Mouse (Mus musculus) heart, embryonic 12.5 days (tissue): ENCODE measurements at regions not wholly inside any gene's neighbourhood (a gene's known extent, or its start where the extent isn't known, plus 50 kb on each side); places are given as distances from the start of the nearest gene placed in this dataset.

Experiments used
- ATAC-seq: fragments of 200-750 bp; cut with Nextera tagmentation; 2 replicates; pipeline ENCODE4 v1.8.0; 2017; ENCODE audit warnings: moderate TSS enrichment, moderate library complexity; ENCODE audit not compliant: insufficient number of reproducible peaks, low FRiP score
- H3K27ac ChIP-seq: fragments of 300-500 bp; sonication (generic); 2 replicates; pipeline ENCODE4 v1.5.1; 2016; ENCODE audit warnings: mild to moderate bottlenecking, moderate library complexity; ENCODE audit not compliant: poor library complexity, severe bottlenecking
- H3K27me3 ChIP-seq: fragments of 300-500 bp; sonication (generic); replicated peaks from 2 replicates; pipeline ENCODE4 v1.6.1; 2016; ENCODE audit warnings: mild to moderate bottlenecking, moderate library complexity
- H3K36me3 ChIP-seq: fragments of 300-500 bp; sonication (generic); 2 replicates; pipeline ENCODE4 v1.6.1; 2016; ENCODE audit warnings: mild to moderate bottlenecking, moderate library complexity
- H3K4me1 ChIP-seq: fragments of 300-500 bp; sonication (generic); replicated peaks from 2 replicates; pipeline ENCODE4 v1.6.1; 2016; ENCODE audit warnings: mild to moderate bottlenecking
- H3K4me2 ChIP-seq: fragments of 300-500 bp; sonication (generic); 2 replicates; pipeline ENCODE4 v1.6.1; 2016; ENCODE audit warnings: mild to moderate bottlenecking, moderate library complexity
- H3K4me3 ChIP-seq: fragments of 300-500 bp; sonication (generic); 2 replicates; pipeline ENCODE4 v1.5.1; 2016; ENCODE audit warnings: mild to moderate bottlenecking
- H3K9ac ChIP-seq: fragments of 300-500 bp; sonication (generic); 2 replicates; pipeline ENCODE4 v1.6.1; 2016; ENCODE audit warnings: mild to moderate bottlenecking, moderate library complexity
- H3K9me3 ChIP-seq: fragments of 300-500 bp; sonication (generic); replicated peaks from 2 replicates; pipeline ENCODE4 v1.6.1; 2016; ENCODE audit warnings: mild to moderate bottlenecking, moderate library complexity
- WGBS: fragments of 180-500 bp; shearing (Covaris S2); methylation state at CpG from one replicate; pipeline ENCODE4 v1.1.7; 2016; 5-methylcytosine and 5-hydroxymethylcytosine counted together

- H3K27me3 ChIP-seq = no peaks in the 10 kb centered on the region
- no peak for ATAC-seq
- 64% methylated on average over 7 of the region's 7 CpGs for WGBS
- no peak overlapping the region for H3K4me2 ChIP-seq
- H3K4me3 ChIP-seq = no peak overlapping the region
- no peak overlapping the region for H3K9ac ChIP-seq
- no peaks in the 10 kb centered on the region for H3K36me3 ChIP-seq
- no peaks in the 10 kb centered on the region; the same call in 1 of the 2 replicates for H3K4me1 ChIP-seq
- no peak overlapping the region for H3K27ac ChIP-seq
- H3K9me3 ChIP-seq = no peaks in the 10 kb centered on the region
Measured at GRCm38 (mm10) chr15:63360402-63360801, 484.6 kb downstream of the Gsdmc2 start.

GRCm38 (mm10) chr15:63341730-63342129 is 503.2 kb downstream of the Gsdmc2 start:
- no peak overlapping the region for H3K4me3 ChIP-seq
- 0 out of 2 replicates have a peak, but pooled peaks cover 2% of the 10 kb centered on the region for H3K9me3 ChIP-seq
- H3K27me3 ChIP-seq = no peaks in the 10 kb centered on the region
- peaks cover 9% of the 10 kb centered on the region for H3K4me1 ChIP-seq
- no peak overlapping the region for H3K27ac ChIP-seq
- WGBS = 31% methylated on average over 2 of the region's 2 CpGs
- no peaks in the 10 kb centered on the region for H3K36me3 ChIP-seq
- no peak for ATAC-seq
- H3K4me2 ChIP-seq = no peak overlapping the region
- no peak overlapping the region for H3K9ac ChIP-seq

GRCm38 (mm10) chr15:63340322-63341060 is 504.5 kb downstream of the Gsdmc2 start:
- 16% methylated on average over 6 of the region's 6 CpGs for WGBS
- H3K9ac ChIP-seq = no peak overlapping the region
- 0 out of 2 replicates have a peak, but pooled peaks cover 2% of the 10 kb centered on the region for H3K9me3 ChIP-seq
- no peaks in the 10 kb centered on the region for H3K36me3 ChIP-seq
- no peak overlapping the region for H3K4me3 ChIP-seq
- no peaks in the 10 kb centered on the region for H3K27me3 ChIP-seq
- no peak overlapping the region for H3K4me2 ChIP-seq
- ATAC-seq = peak; percentile 61
- H3K27ac ChIP-seq = no peak overlapping the region; the same call in 1 of the 2 replicates
- peaks cover 9% of the 10 kb centered on the region for H3K4me1 ChIP-seq

GRCm38 (mm10) chr15:63319666-63320065 is 525.3 kb downstream of the Gsdmc2 start:
- H3K4me3 ChIP-seq = no peak overlapping the region
- 73% methylated on average over 1 of the region's 1 CpGs for WGBS

GRCm38 (mm10) chr15:63310426-63310825 is 534.6 kb downstream of the Gsdmc2 start:
- H3K4me2 ChIP-seq = no peak overlapping the region
- no peaks in the 10 kb centered on the region for H3K4me1 ChIP-seq
- no peak overlapping the region for H3K27ac ChIP-seq
- H3K27me3 ChIP-seq = no peaks in the 10 kb centered on the region
- whole genome bisulfite sequencing = 77% methylated on average over 2 of the region's 2 CpGs
- H3K9ac ChIP-seq = no peak overlapping the region
- H3K36me3 ChIP-seq = no peaks in the 10 kb centered on the region
- no peak overlapping the region for H3K4me3 ChIP-seq
- no peaks in the 10 kb centered on the region for H3K9me3 ChIP-seq
- ATAC-seq = no peak

More at GRCm38 (mm10) chr15:63319666-63320065, 525.3 kb downstream of the Gsdmc2 start:
- H3K9me3 ChIP-seq = no peaks in the 10 kb centered on the region
- H3K27me3 ChIP-seq = no peaks in the 10 kb centered on the region
- no peak for ATAC-seq
- H3K36me3 ChIP-seq = no peaks in the 10 kb centered on the region
- no peak overlapping the region for H3K4me2 ChIP-seq
- no peaks in the 10 kb centered on the region for H3K4me1 ChIP-seq
- no peak overlapping the region for H3K27ac ChIP-seq
- H3K9ac ChIP-seq = no peak overlapping the region

- Histone ChIP-seq H3K9me3 (no peaks in the 10 kb centered on the region), H3K4me2 (no peak overlapping the region), H3K27me3 (no peaks in the 10 kb centered on the region), H3K4me3 (no peak overlapping the region), H3K27ac (no peak overlapping the region), H3K4me1 (0 out of 2 replicates have a peak, but pooled peaks cover 3% of the 10 kb centered on the region), H3K36me3 (no peaks in the 10 kb centered on the region), H3K9ac (no peak overlapping the region)
- ATAC-seq = no peak
- WGBS = 70% methylated on average over 4 of the region's 4 CpGs
Measured at GRCm38 (mm10) chr15:63299311-63299710, 545.7 kb downstream of the Gsdmc2 start.

- ATAC-seq = no peak
- H3K4me2 ChIP-seq = no peak overlapping the region
- no peaks in the 10 kb centered on the region for H3K36me3 ChIP-seq
- no peaks in the 10 kb centered on the region for H3K27me3 ChIP-seq
- no peak overlapping the region for H3K9ac ChIP-seq
- no peak overlapping the region for H3K4me3 ChIP-seq
- no peaks in the 10 kb centered on the region for H3K4me1 ChIP-seq
- H3K27ac ChIP-seq = no peak overlapping the region
- no peaks in the 10 kb centered on the region for H3K9me3 ChIP-seq
Measured at GRCm38 (mm10) chr15:63288534-63288933, 556.4 kb downstream of the Gsdmc2 start.

GRCm38 (mm10) chr15:63286026-63286425 is 559.0 kb downstream of the Gsdmc2 start:
- Histone ChIP-seq H3K9ac (no peak overlapping the region), H3K27ac (no peak overlapping the region), H3K9me3 (no peaks in the 10 kb centered on the region), H3K36me3 (no peaks in the 10 kb centered on the region), H3K4me1 (no peaks in the 10 kb centered on the region), H3K4me2 (no peak overlapping the region), H3K4me3 (no peak overlapping the region), H3K27me3 (no peaks in the 10 kb centered on the region)
- no peak for ATAC-seq
- WGBS = 68% methylated on average over 1 of the region's 1 CpGs

- Histone ChIP-seq H3K9me3 (no peaks in the 10 kb centered on the region), H3K4me2 (no peak overlapping the region), H3K9ac (no peak overlapping the region), H3K27ac (no peak overlapping the region), H3K27me3 (no peaks in the 10 kb centered on the region), H3K36me3 (no peaks in the 10 kb centered on the region), H3K4me3 (no peak overlapping the region), H3K4me1 (0 out of 2 replicates have a peak, but pooled peaks cover 2% of the 10 kb centered on the region)
- 83% methylated on average over 2 of the region's 2 CpGs for WGBS
- ATAC-seq = no peak
Measured at GRCm38 (mm10) chr15:63270381-63270780, 574.6 kb downstream of the Gsdmc2 start.

- no peaks in the 10 kb centered on the region for H3K9me3 ChIP-seq
- no peaks in the 10 kb centered on the region for H3K27me3 ChIP-seq
- no peak overlapping the region for H3K4me2 ChIP-seq
- ATAC-seq = no peak
- no peaks in the 10 kb centered on the region for H3K36me3 ChIP-seq
- H3K4me3 ChIP-seq = no peak overlapping the region
- H3K27ac ChIP-seq = no peak overlapping the region
- no peaks in the 10 kb centered on the region for H3K4me1 ChIP-seq
- H3K9ac ChIP-seq = no peak overlapping the region
- WGBS = 79% methylated on average over 1 of the region's 1 CpGs
Measured at GRCm38 (mm10) chr15:63265845-63266244, 579.1 kb downstream of the Gsdmc2 start.

GRCm38 (mm10) chr15:63255736-63256135 is 589.2 kb downstream of the Gsdmc2 start:
- H3K27me3 ChIP-seq = no peaks in the 10 kb centered on the region
- ATAC-seq = no peak
- H3K9ac ChIP-seq = no peak overlapping the region
- H3K4me2 ChIP-seq = no peak overlapping the region
- 0 out of 2 replicates have a peak, but pooled peaks cover 4% of the 10 kb centered on the region for H3K4me1 ChIP-seq
- no peaks in the 10 kb centered on the region for H3K36me3 ChIP-seq
- 77% methylated on average over 2 of the region's 2 CpGs for WGBS
- H3K4me3 ChIP-seq = no peak overlapping the region
- no peaks in the 10 kb centered on the region for H3K9me3 ChIP-seq
- H3K27ac ChIP-seq = no peak overlapping the region
